Mouse (Mus musculus) megakaryocyte, embryonic 14.5 days (primary cell): ENCODE data around the gene Gm10719.
"Not testable (repeated sequence)": the region's sequence is repeated elsewhere in the genome, so short reads cannot be mapped to it uniquely, and the experiment has no call there.

Source experiments
- FLI1 ChIP-seq: IDR thresholded peaks from 2 replicates; pipeline ENCODE4 v1.6.1; 2012; ENCODE audit warnings: low read length, inconsistent platforms, mixed read lengths
- GATA1 ChIP-seq: IDR thresholded peaks from 3 replicates; pipeline ENCODE4 v1.6.1; 2012; ENCODE audit warnings: mixed read lengths, low read length, inconsistent platforms, borderline replicate concordance

DNA sequence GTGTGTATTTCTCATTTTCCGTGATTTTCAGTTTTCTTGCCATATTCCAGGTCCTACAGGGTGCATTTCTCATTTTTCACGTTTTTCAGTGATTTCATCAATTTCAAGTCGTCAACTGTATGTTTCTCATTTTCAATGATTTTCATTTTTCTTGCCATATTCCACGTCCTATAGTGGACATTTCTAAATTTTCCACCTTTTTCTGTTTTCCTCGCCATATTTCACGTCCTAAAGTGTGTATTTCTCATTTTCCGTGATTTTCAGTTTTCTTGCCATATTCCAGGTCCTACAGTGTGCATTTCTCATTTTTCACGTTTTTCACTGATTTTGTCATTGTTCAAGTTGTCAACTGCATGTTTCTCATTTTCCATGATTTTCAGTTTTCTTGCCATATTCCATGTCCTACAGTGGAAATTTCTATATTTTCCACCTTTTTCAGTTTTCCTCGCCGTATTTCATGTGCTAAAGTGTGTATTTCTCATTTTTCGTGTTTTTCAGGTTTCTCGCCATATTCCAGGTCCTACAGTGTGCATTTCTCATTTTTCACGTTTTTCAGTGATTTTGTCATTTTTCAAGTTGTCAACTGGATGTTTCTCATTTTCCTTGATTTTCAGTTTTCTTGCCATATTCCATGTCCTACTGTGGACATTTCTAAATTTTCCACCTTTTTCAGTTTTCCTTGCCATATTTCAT, 5.3 kb downstream of the Gm10719 start:
- TF ChIP-seq GATA1, FLI1: not testable (repeated sequence)
